Mouse (Mus musculus) midbrain, embryonic 15.5 days (tissue): Measurements from ENCODE around the gene Sgsm1. TPM values are rescaled to one million over a fixed set of nuclear protein-coding genes. Genes with fewer than 3 reads are reported as not detected.
A peak's percentile ranks its signal among the peaks of the same experiment; 100 is the strongest.

Source experiments
- ATAC-seq: fragments of 200-750 bp; cut with Nextera tagmentation; replicated peaks from 2 replicates; pipeline ENCODE4 v1.8.0; 2017; ENCODE audit warnings: moderate TSS enrichment
- H3K27ac ChIP-seq: fragments of 300-500 bp; sonication (generic); 2 replicates; pipeline ENCODE4 v1.5.1; 2015; ENCODE audit warnings: mild to moderate bottlenecking, inconsistent platforms
- H3K27me3 ChIP-seq: fragments of 300-500 bp; sonication (generic); replicated peaks from 2 replicates; pipeline ENCODE4 v1.6.1; 2015; ENCODE audit warnings: inconsistent platforms
- H3K36me3 ChIP-seq: fragments of 300-500 bp; sonication (generic); replicated peaks from 2 replicates; pipeline ENCODE4 v1.6.1; 2015; ENCODE audit warnings: inconsistent platforms
- H3K4me1 ChIP-seq: fragments of 300-500 bp; sonication (generic); 2 replicates; pipeline ENCODE4 v1.6.1; 2015; ENCODE audit warnings: inconsistent platforms
- H3K4me2 ChIP-seq: fragments of 300-500 bp; sonication (generic); 2 replicates; pipeline ENCODE4 v1.6.1; 2015; ENCODE audit warnings: inconsistent platforms, mild to moderate bottlenecking, moderate library complexity
- H3K4me3 ChIP-seq: fragments of 300-500 bp; sonication (generic); 2 replicates; pipeline ENCODE4 v1.5.1; 2015; ENCODE audit warnings: mild to moderate bottlenecking, inconsistent platforms
- H3K9ac ChIP-seq: fragments of 300-500 bp; sonication (generic); 2 replicates; pipeline ENCODE4 v1.6.1; 2015; ENCODE audit warnings: mild to moderate bottlenecking, inconsistent platforms
- H3K9me3 ChIP-seq: fragments of 300-500 bp; sonication (generic); 2 replicates; pipeline ENCODE4 v1.6.1; 2016; ENCODE audit warnings: inconsistent platforms
- WGBS: fragments of 180-500 bp; shearing (Covaris S2); methylation state at CpG from one replicate; pipeline ENCODE4 v1.1.7; 2015; ENCODE audit warnings: mixed read lengths; 5-methylcytosine and 5-hydroxymethylcytosine counted together
- polyA plus RNA-seq: library from polyadenylated mRNA; unstranded; fragments of >200 nt; fragmentation: Nextera tagmentation; extraction: Ambion mirVana; gene quantifications from 2 replicates; pipeline ENCODE4 v1.2.1, GENCODE M21; 2015

Gene Sgsm1
- polyA plus RNA-seq, 1 experiment from 2014 or later: 27.4 TPM

DNA sequence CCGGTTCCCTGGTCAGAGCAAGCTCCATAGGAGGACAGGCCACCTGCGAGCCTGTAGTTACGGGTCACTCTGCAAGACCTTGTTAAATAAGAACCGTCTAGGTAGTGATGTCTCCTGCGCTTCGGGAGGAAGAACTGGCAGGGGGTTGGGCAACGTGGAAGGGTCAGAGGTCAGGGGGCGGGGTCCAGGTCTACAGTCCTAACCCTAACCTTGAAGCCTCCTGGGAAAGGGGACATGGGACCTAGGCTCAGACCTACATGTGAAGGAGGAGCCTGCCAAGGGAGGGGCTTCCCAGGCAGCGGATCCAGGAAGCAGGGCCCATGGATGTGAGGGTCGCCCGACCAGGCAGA is 101.2 kb downstream of the Sgsm1 start:
- H3K27ac ChIP-seq: peak overlapping the region; percentile 18
- no peak overlapping the region for H3K9ac ChIP-seq
- H3K9me3 ChIP-seq: no peaks in the 10 kb centered on the region
- peaks cover 5% of the 10 kb centered on the region; the same call in 1 of the 2 replicates for H3K4me1 ChIP-seq
- no peak overlapping the region for H3K4me2 ChIP-seq
- 48% methylated on average over 11 of the region's 11 CpGs for WGBS
- 0 out of 2 replicates have a peak, but pooled peaks have one; percentile 8 for ATAC-seq
- no peak overlapping the region for H3K4me3 ChIP-seq
- H3K27me3 ChIP-seq: no peaks in the 10 kb centered on the region
- H3K36me3 ChIP-seq: no peaks in the 10 kb centered on the region

DNA sequence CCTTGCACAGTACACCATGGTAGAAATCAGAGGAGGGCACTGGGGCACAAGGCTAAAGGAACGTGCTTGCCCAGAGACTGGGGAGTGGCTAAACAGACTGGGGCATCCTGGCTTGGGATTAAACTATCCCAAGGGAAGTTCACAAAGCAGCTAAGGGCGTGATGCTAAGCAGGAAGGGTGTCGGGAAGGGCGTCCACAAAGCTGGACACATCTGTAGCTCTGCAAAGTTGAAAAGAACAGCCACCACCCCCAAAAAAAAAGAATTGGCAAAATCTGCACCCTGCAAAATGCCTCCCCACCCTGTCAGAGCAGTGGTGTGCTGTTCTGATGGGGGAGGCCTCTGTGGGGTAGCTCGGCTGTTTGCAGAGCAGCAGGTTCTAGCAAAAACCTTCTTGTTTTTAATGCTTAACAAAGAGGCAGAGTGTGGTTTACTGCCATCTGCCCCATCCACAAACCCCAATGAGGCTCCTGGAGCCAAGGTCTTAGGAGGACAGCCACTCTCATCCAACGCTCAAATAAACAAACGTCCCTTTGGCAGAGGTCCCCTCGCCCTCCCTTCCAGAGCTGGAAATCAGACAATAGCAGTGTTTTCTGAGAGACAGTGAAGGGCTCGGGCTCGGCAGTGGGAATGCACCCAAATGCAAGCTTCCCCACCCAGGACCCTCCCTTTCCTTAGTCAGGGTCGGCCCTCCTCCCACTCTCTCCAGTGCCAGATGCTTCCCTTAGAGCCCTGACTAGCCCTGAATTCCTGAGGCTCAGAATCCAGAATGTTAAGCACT is 101.8 kb downstream of the Sgsm1 start:
- H3K27me3 ChIP-seq: no peaks in the 10 kb centered on the region
- H3K9ac ChIP-seq: no peak overlapping the region
- no peaks in the 10 kb centered on the region for H3K36me3 ChIP-seq
- ATAC-seq: 0 out of 2 replicates have a peak, but pooled peaks have one; percentile 62
- no peaks in the 10 kb centered on the region for H3K9me3 ChIP-seq
- H3K27ac ChIP-seq: peak overlapping the region; percentile 18
- H3K4me1 ChIP-seq: peaks cover 5% of the 10 kb centered on the region; the same call in 1 of the 2 replicates
- H3K4me3 ChIP-seq: no peak overlapping the region
- WGBS: 31% methylated on average over 11 of the region's 11 CpGs
- no peak overlapping the region for H3K4me2 ChIP-seq

DNA sequence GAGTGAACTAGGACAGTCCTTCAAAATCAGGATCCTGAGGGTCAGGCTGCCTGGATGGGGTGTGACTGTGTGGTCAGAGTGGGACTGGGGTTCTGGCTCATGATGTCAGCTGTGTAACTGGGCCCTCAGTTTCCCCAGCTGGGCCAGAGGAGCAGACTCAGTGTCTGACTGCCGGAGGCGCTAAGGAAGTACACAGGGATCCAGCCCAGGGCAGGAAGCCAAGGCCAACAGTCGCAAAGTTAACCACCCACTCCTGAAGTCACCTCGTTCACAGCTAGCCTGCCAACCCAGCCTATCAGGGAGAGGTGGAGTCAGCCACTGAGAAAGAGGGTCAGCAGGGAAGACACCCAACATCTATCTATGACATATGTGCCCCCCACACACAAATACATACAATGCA is 102.5 kb downstream of the Sgsm1 start:
- H3K27ac ChIP-seq: no peak overlapping the region
- peaks cover 5% of the 10 kb centered on the region; the same call in 1 of the 2 replicates for H3K4me1 ChIP-seq
- no peak overlapping the region for H3K4me3 ChIP-seq
- H3K27me3 ChIP-seq: no peaks in the 10 kb centered on the region
- ATAC-seq: no peak
- no peaks in the 10 kb centered on the region for H3K36me3 ChIP-seq
- H3K9ac ChIP-seq: no peak overlapping the region
- 84% methylated on average over 4 of the region's 4 CpGs for WGBS
- H3K4me2 ChIP-seq: no peak overlapping the region
- no peaks in the 10 kb centered on the region for H3K9me3 ChIP-seq

DNA sequence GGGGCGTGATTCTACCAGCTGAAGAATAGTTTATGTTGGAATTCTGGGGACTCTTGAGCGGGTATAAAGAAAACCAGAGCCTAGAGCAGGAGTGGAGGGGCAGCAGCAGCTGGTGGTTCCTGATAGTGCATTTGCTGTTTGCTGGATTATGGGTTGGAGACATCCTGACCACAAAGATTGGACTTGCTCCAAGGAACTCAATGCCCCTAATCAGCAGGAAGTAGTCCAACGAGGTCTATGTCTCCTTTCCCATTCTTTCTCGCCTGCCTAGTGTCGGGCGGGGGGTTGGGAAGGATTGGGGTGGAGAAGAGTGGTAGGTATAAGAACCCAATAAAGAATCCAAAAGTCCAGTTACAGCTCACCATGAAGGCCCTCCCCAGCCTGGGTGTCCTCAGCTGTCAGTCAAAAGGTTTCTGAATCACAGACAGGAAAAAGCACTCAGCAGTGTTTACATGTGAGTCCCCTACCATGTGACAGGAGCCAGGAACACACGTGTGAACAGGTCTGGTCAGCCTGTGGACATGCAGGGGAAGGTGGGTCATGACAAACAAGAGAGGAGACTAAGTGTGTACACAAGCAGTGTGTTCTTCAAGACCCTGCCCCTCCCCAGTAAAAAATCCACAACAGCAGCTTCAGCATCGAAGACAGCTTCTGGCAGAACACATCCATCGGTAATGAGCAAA is 103.8 kb downstream of the Sgsm1 start:
- Histone ChIP-seq H3K27me3 (no peaks in the 10 kb centered on the region), H3K27ac (no peak overlapping the region)
- 71% methylated on average over 9 of the region's 9 CpGs for WGBS

DNA sequence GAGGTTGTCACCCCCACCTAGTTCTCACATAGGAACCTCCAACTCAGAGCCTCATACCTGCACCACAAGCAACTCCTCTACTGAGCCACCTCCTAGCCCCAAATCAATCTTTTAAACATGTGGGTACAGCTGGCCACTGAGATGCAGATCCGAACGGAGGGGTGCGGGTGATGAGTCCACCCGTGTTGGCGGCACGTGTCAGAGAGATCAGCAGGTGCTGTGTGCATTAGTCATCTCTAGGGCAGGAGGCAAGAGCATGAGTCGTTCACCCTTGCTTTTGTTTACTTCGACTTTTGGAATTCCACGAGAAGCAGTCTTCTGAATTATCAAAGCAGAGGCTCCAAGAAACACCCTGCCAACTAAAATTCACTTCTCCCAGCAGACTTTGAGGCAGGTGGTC is 106.4 kb downstream of the Sgsm1 start:
- no peak for ATAC-seq
- H3K9me3 ChIP-seq: no peaks in the 10 kb centered on the region
- no peak overlapping the region for H3K9ac ChIP-seq
- H3K4me1 ChIP-seq: peaks cover 1% of the 10 kb centered on the region
- no peak overlapping the region for H3K4me3 ChIP-seq
- H3K4me2 ChIP-seq: no peak overlapping the region
- no peak overlapping the region for H3K27ac ChIP-seq
- 92% methylated on average over 9 of the region's 9 CpGs for WGBS
- no peaks in the 10 kb centered on the region for H3K36me3 ChIP-seq
- H3K27me3 ChIP-seq: no peaks in the 10 kb centered on the region

More for the DNA sequence above, 103.8 kb downstream of the Sgsm1 start:
- no peak overlapping the region for H3K4me2 ChIP-seq
- H3K4me3 ChIP-seq: no peak overlapping the region
- H3K4me1 ChIP-seq: peaks cover 5% of the 10 kb centered on the region; the same call in 1 of the 2 replicates
- no peaks in the 10 kb centered on the region for H3K9me3 ChIP-seq
- ATAC-seq: no peak
- H3K9ac ChIP-seq: no peak overlapping the region
- H3K36me3 ChIP-seq: no peaks in the 10 kb centered on the region

DNA sequence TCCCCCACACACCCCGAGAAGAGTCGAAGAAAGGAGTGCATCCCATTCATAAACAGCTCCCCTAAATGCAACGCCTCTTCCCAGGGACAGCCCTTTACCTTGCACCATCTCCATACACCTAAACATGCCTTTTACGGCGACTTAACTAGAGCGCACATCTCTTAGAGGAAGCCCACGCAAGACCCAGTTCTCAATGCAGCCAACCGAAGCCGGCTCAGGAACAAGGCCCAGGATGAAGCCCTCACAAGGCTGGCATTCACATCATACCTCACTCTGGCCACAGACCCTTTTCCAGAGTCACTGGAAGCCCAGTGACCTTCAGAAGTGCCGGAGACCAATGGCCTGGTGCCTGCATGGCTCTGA is 110.8 kb downstream of the Sgsm1 start:
- no peak overlapping the region for H3K4me2 ChIP-seq
- no peaks in the 10 kb centered on the region for H3K9me3 ChIP-seq
- no peak overlapping the region for H3K27ac ChIP-seq
- WGBS: 86% methylated on average over 10 of the region's 10 CpGs
- no peaks in the 10 kb centered on the region for H3K27me3 ChIP-seq
- H3K9ac ChIP-seq: no peak overlapping the region
- H3K4me3 ChIP-seq: no peak overlapping the region
- no peak for ATAC-seq
- H3K36me3 ChIP-seq: no peaks in the 10 kb centered on the region
- no peaks in the 10 kb centered on the region; the same call in 1 of the 2 replicates for H3K4me1 ChIP-seq

DNA sequence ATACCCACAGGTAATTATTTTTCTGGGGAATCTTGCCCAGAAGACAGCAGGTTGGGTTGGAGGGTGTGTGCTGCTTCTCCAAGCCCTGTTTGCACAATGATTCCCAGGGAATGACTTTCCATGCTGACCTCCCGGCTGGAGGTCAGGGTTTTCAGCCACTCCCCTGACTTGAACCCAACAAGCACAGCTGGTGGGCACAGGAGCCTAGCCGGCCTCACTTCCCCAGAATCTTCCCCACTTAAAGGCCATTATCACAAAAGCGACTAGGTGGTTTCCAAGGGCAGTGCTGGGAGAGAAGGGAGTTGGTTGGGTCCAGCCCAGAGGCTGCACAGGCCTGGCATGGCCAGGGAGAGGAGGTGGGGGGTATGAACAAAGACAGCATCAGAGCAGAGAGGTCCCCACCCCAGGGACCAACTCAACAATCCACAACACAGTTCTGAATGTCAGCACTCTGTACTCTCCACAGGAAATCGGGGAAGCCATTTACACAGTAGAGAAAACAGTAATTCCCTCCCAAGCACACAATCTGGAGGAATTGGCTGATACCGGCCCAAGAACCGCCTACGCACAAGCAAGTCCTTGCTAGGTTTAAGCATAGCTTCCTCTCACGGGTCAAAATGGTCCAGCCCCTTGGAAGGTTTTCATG is 111.3 kb downstream of the Sgsm1 start:
- H3K9ac ChIP-seq: no peak overlapping the region
- WGBS: 44% methylated on average over 8 of the region's 8 CpGs
- no peak overlapping the region for H3K4me2 ChIP-seq
- no peaks in the 10 kb centered on the region for H3K36me3 ChIP-seq
- ATAC-seq: no peak
- no peaks in the 10 kb centered on the region for H3K9me3 ChIP-seq
- H3K4me1 ChIP-seq: no peaks in the 10 kb centered on the region; the same call in 1 of the 2 replicates
- H3K4me3 ChIP-seq: no peak overlapping the region
- no peaks in the 10 kb centered on the region for H3K27me3 ChIP-seq
- H3K27ac ChIP-seq: no peak overlapping the region

DNA sequence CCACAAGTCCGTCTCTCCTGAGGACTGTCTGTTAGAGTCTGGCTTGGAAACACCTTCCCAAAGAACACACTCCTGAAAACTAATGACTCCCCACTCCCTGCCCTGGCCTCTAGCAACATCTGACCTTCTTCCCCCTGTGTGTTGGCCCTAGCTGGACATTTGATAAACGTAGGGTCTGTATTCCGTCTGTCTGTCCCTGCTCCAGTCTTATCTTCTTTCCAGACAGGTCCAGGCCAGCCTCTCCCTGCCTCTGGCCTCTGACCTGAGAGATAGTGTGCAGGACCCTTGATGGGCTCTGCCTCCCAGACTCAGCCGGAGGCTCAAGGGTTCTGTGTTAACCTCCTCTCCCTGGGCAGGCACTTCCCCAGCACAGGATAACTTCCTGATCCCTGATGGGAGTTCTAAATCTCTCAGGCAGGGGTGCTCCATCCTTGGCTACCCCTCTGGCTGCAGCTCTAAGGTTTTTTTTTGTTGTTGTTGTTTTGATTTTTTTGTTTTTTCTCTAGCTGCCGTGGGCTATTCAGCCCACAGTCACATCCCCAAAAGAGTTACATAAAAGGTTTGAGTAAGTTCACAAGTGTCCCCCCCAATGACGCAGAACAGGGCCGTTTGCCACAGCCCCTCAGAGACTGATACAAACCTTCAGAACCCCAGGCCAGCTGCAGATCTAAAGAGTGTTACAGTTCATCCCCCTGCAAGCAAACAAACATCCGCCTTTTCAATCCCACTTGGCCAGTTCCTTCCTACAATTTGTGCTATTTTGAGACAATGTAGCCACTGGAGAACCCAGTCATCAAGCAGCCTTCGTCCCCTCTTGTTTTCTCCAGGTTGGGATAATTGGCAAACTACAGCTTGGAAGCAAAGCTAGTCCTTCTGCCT is 113.4 kb downstream of the Sgsm1 start:
- H3K4me1 ChIP-seq: peaks cover 6% of the 10 kb centered on the region
- H3K4me3 ChIP-seq: no peak overlapping the region
- H3K9ac ChIP-seq: no peak overlapping the region
- H3K9me3 ChIP-seq: no peaks in the 10 kb centered on the region
- no peaks in the 10 kb centered on the region for H3K36me3 ChIP-seq
- ATAC-seq: no peak
- H3K4me2 ChIP-seq: no peak overlapping the region
- H3K27me3 ChIP-seq: no peaks in the 10 kb centered on the region
- 72% methylated on average over 9 of the region's 9 CpGs for WGBS
- no peak overlapping the region for H3K27ac ChIP-seq

DNA sequence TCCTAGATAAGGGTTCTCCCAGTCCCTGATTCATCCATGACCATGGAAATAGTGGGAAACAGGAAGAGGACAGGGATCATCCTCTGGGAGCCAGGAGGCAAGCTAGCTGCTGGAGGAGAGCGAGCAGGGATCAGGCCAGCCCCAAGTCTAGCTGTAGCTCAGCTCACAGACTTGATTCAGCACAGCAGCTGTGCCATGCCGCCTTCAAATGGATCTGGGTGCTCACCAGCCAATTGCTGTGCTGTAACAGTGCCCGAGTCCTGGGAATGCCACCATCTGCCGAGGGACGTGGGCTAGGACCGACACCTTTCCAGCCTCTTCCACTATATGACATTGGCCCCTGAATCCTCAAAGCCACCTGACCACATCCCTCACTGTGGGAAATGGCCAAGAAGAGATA is 114.7 kb downstream of the Sgsm1 start:
- Histone ChIP-seq H3K4me3 (no peak overlapping the region), H3K27me3 (no peaks in the 10 kb centered on the region), H3K4me2 (no peak overlapping the region), H3K9ac (no peak overlapping the region), H3K9me3 (no peaks in the 10 kb centered on the region), H3K36me3 (no peaks in the 10 kb centered on the region), H3K27ac (no peak overlapping the region), H3K4me1 (peaks cover 12% of the 10 kb centered on the region)
- WGBS: 90% methylated on average over 6 of the region's 6 CpGs
- ATAC-seq: no peak

DNA sequence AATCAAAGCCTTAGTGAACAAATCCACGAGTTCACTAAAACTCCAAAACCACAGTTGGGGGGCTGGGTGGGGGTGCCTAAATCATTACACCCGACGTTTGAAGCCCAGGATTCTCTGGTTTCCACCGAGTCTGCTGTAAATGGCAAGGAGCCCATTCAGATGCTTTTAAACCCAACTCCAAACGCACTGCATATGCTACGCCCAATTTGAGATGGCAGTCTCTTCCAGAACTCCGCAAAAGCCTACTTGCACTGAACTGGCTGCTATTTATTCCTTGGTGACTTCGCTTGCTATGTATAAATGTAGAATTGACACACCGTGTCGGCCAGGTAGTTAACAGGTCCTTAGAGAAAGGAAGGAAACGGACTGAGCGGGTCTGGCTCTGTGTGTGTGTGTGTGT is 115.1 kb downstream of the Sgsm1 start:
- H3K4me2 ChIP-seq: no peak overlapping the region

DNA sequence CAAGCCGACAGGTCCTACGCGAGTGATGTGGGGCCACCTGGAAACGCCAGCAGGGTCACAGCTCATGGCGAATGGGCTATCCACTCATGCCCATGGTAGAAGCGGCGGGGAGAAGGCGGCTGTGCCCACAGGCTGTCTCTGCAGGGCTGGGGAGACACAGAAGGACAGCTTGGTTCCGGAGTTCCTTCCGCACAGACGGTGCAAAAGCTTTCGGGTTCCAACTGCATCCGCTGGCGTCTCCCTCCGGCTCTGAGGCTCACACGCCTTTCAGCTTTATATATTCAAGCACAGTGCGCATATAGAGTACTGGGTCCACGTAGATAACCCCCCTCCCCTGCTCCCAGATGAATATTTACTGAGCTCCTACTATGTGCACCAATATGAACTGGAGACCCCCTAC is 116.8 kb downstream of the Sgsm1 start:
- H3K9ac ChIP-seq: no peak overlapping the region
- WGBS: 91% methylated on average over 18 of the region's 18 CpGs
- no peak overlapping the region for H3K4me2 ChIP-seq
- H3K27me3 ChIP-seq: no peaks in the 10 kb centered on the region
- no peak for ATAC-seq
- no peaks in the 10 kb centered on the region for H3K36me3 ChIP-seq
- peaks cover 12% of the 10 kb centered on the region for H3K4me1 ChIP-seq
- H3K4me3 ChIP-seq: no peak overlapping the region
- no peak overlapping the region for H3K27ac ChIP-seq
- H3K9me3 ChIP-seq: no peaks in the 10 kb centered on the region

More for the DNA sequence above, 115.1 kb downstream of the Sgsm1 start:
- H3K36me3 ChIP-seq: no peaks in the 10 kb centered on the region
- no peak for ATAC-seq
- no peaks in the 10 kb centered on the region for H3K27me3 ChIP-seq
- no peak overlapping the region for H3K9ac ChIP-seq
- H3K4me3 ChIP-seq: no peak overlapping the region
- WGBS: 83% methylated on average over 12 of the region's 12 CpGs
- H3K4me1 ChIP-seq: peaks cover 12% of the 10 kb centered on the region
- no peaks in the 10 kb centered on the region for H3K9me3 ChIP-seq
- no peak overlapping the region for H3K27ac ChIP-seq
